Mouse (Mus musculus) small intestine, adult 2 months (tissue): ENCODE results near the gene Asic1. TPM values are rescaled to one million over a fixed set of nuclear protein-coding genes. Genes with fewer than 3 reads are reported as not detected.

Experiments used
- H3K27ac ChIP-seq: fragments of 200-500 bp; 2 replicates; pipeline ENCODE4 v1.5.1; 2012; ENCODE audit warnings: low read depth, low read length, control low read depth, inconsistent platforms; ENCODE audit not compliant: insufficient read depth
- H3K27me3 ChIP-seq: fragments of 200-500 bp; 2 replicates; pipeline ENCODE4 v1.6.1; 2012; ENCODE audit warnings: mild to moderate bottlenecking, moderate library complexity, low read length, inconsistent platforms; ENCODE audit not compliant: control insufficient read depth, insufficient read depth
- H3K36me3 ChIP-seq: fragments of 200-500 bp; 2 replicates; pipeline ENCODE4 v1.6.1; 2012; ENCODE audit warnings: mild to moderate bottlenecking, low read length, control low read depth, inconsistent platforms; ENCODE audit not compliant: control insufficient read depth, insufficient read depth
- H3K4me1 ChIP-seq: fragments of 200-500 bp; 2 replicates; pipeline ENCODE4 v1.6.1; 2012; ENCODE audit warnings: low read length, inconsistent platforms, mixed read lengths; ENCODE audit not compliant: control insufficient read depth, insufficient read depth, insufficient read length
- H3K4me3 ChIP-seq: fragments of 200-500 bp; 2 replicates; pipeline ENCODE4 v1.5.1; 2012; ENCODE audit warnings: low read depth, mild to moderate bottlenecking, control low read depth, inconsistent platforms, low read length, moderate library complexity
- CTCF ChIP-seq: fragments of 200-500 bp; IDR thresholded peaks from 2 replicates; pipeline ENCODE4 v1.5.1; 2012; ENCODE audit warnings: low read depth, mild to moderate bottlenecking, control low read depth, inconsistent platforms, low read length, moderate library complexity, mixed read lengths; ENCODE audit not compliant: insufficient replicate concordance, insufficient read length; ENCODE audit errors: extremely low read depth
- POLR2A ChIP-seq: fragments of 200-500 bp; IDR thresholded peaks from 2 replicates; pipeline ENCODE4 v1.6.1; 2012; ENCODE audit warnings: low read depth, mild to moderate bottlenecking, control low read depth, inconsistent platforms, low read length, moderate library complexity
- WGBS: fragments of 180-500 bp; shearing (Covaris S2); methylation state at CpG from one replicate; pipeline ENCODE4 v1.1.7; 2018; 5-methylcytosine and 5-hydroxymethylcytosine counted together
- polyA plus RNA-seq: library from polyadenylated mRNA; depleted of rRNA; stranded (reverse); fragments of >200 nt; gene quantifications from 2 replicates; pipeline ENCODE4 v1.2.3, GENCODE M21; 2012

Asic1 gene
- polyA plus RNA-seq, 1 experiment = 0.70 TPM

DNA sequence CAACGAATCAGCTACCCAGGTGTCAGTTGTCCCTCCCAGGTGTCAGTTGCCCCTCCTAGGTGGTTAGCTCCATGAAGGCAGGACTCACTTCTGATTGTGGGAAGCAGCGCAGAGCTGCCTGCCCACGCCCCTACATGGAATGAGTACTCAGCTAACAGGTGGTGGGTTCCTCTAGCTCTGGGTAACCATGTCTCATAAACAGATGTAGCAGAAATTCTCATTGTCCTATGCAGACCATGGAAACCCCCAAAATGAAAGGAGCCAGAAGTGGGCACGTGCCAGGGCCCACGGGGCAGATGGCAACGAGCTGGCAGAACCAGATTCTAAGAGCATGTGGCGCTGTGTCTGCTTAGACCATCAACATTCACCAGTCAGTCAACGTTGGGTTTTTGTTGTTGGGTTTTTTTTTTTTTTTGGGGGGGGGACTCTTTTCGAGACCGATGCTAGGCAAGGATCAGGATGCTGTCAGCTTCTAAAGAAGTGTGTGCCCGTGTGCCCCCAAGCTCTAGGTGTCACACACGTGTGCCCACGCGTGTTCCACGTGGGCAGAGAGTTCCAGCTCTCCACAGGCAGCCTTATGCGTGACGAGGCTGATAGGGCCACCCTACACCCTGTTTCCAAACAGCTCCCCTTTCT, 6.1 kb upstream of the Asic1 start:
- WGBS = 3% methylated on average over 17 of the region's 17 CpGs
- Histone ChIP-seq H3K4me3 (peak overlapping the region; percentile 47), H3K4me1 (peaks cover 8% of the 10 kb centered on the region), H3K27me3 (peaks cover 26% of the 10 kb centered on the region), H3K36me3 (no peaks in the 10 kb centered on the region), H3K27ac (no peak overlapping the region)
- TF ChIP-seq POLR2A (no peak), CTCF (no peak)

DNA sequence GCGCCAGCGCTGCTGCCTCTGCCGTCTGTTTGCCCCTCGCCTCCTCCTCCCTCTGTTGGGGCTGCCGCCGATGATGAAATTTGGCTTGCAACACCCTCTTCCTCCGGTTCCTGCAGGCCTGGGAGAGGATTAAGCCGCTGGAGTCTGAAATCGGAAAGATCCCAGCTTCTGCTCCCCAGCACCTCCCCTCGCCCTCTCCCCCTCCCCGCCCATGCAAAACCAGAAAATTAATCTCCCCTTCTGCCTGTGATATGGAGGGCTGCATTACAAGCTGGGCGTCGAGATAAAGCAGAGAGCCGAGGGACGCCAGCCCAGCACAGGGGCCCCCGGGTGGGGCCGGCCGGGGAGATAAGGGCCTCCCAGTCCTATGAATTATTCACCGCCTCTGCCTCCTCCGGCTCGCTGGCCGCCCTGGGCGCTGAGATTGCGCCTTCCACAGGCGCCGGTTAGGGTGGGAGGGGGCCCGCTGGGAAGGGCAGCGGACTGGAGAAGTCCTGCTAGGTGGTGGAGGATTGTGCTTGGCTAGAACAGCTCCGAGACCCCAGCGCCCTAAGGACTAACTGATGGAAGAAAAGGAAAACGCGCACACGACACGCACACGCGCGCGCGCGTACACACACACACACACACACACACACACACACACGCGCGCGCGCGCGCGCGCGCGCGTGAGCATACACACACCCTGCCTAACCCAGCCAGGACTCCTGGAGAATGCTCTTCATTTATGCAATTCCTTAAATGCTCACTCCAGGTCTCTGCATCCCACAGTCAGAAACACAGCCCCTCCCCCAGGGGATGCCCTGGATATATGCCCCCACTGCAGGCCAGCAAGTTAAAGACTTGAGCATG, 5.3 kb upstream of the Asic1 start:
- peak overlapping the region; percentile 47 for H3K4me3 ChIP-seq
- 1% methylated on average over 49 of the region's 52 CpGs for WGBS
- H3K27ac ChIP-seq = no peak overlapping the region

GRCm38 (mm10) chr15:99667544-99667943, 2.6 kb upstream of the Asic1 start:
- Histone ChIP-seq H3K27me3 (peaks cover 41% of the 10 kb centered on the region), H3K4me1 (peaks cover 8% of the 10 kb centered on the region), H3K36me3 (no peaks in the 10 kb centered on the region), H3K4me3 (no peak overlapping the region), H3K27ac (no peak overlapping the region)
- TF ChIP-seq POLR2A (no peak), CTCF (no peak)
- WGBS = 98% methylated on average over 2 of the region's 2 CpGs

More for the DNA sequence above, 5.3 kb upstream of the Asic1 start:
- TF ChIP-seq CTCF (no peak), POLR2A (no peak)
- no peaks in the 10 kb centered on the region for H3K36me3 ChIP-seq
- H3K4me1 ChIP-seq = peaks cover 8% of the 10 kb centered on the region
- H3K27me3 ChIP-seq = peaks cover 27% of the 10 kb centered on the region

GRCm38 (mm10) chr15:99668881-99669280, 1.3 kb upstream of the Asic1 start:
- Histone ChIP-seq H3K27me3 (peaks cover 39% of the 10 kb centered on the region), H3K36me3 (no peaks in the 10 kb centered on the region), H3K4me1 (peaks cover 8% of the 10 kb centered on the region), H3K27ac (no peak overlapping the region), H3K4me3 (no peak overlapping the region)
- TF ChIP-seq CTCF (peak; percentile 88), POLR2A (no peak)
- WGBS = 5% methylated on average over 12 of the region's 12 CpGs

- 5% methylated on average over 1 of the region's 1 CpGs for WGBS
- Histone ChIP-seq H3K4me3 (no peak overlapping the region), H3K4me1 (peaks cover 7% of the 10 kb centered on the region), H3K36me3 (no peaks in the 10 kb centered on the region), H3K27me3 (peaks cover 37% of the 10 kb centered on the region), H3K27ac (no peak overlapping the region)
- TF ChIP-seq POLR2A = no peak
- no peak for TF ChIP-seq CTCF
These were observed 776 bp upstream of the Asic1 start for GRCm38 (mm10) chr15:99669392-99669791.

- peak overlapping the region; percentile 46 for H3K4me3 ChIP-seq
- TF ChIP-seq CTCF (no peak), POLR2A (no peak)
These were observed 949 bp downstream of the Asic1 start for GRCm38 (mm10) chr15:99670964-99671670.

DNA sequence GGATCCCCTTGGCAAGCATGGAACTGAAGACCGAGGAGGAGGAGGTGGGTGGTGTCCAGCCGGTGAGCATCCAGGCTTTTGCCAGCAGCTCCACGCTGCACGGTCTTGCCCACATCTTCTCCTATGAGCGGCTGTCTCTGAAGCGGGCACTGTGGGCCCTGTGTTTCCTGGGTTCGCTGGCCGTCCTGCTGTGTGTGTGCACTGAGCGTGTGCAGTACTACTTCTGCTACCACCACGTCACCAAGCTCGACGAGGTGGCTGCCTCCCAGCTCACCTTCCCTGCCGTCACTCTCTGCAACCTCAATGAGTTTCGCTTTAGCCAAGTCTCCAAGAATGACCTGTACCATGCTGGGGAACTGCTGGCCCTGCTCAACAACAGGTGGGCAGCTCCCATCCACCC, 1.6 kb downstream of the Asic1 start:
- H3K4me1 ChIP-seq = no peaks in the 10 kb centered on the region
- H3K27me3 ChIP-seq = peaks cover 15% of the 10 kb centered on the region
- H3K4me3 ChIP-seq = no peak overlapping the region
- 67% methylated on average over 14 of the region's 14 CpGs for WGBS
- no peak overlapping the region for H3K27ac ChIP-seq
- no peak for TF ChIP-seq POLR2A
- TF ChIP-seq CTCF = no peak
- no peaks in the 10 kb centered on the region for H3K36me3 ChIP-seq

More at GRCm38 (mm10) chr15:99670964-99671670, 949 bp downstream of the Asic1 start:
- Histone ChIP-seq H3K4me1 (no peaks in the 10 kb centered on the region), H3K27me3 (peaks cover 21% of the 10 kb centered on the region), H3K36me3 (no peaks in the 10 kb centered on the region), H3K27ac (no peak overlapping the region)
- 10% methylated on average over 14 of the region's 17 CpGs for WGBS
